Mouse (Mus musculus): ENCODE results near the gene Vkorc1l1. TPM values are rescaled to one million over a fixed set of nuclear protein-coding genes. Genes with fewer than 3 reads are reported as not detected.
A peak's percentile ranks its signal among the peaks of the same experiment; 100 is the strongest.
"Not testable (repeated sequence)": the region's sequence is repeated elsewhere in the genome, so short reads cannot be mapped to it uniquely, and the experiment has no call there.

Vkorc1l1 gene
- polyA plus RNA-seq, 1 experiment = 32.4 TPM

DNA sequence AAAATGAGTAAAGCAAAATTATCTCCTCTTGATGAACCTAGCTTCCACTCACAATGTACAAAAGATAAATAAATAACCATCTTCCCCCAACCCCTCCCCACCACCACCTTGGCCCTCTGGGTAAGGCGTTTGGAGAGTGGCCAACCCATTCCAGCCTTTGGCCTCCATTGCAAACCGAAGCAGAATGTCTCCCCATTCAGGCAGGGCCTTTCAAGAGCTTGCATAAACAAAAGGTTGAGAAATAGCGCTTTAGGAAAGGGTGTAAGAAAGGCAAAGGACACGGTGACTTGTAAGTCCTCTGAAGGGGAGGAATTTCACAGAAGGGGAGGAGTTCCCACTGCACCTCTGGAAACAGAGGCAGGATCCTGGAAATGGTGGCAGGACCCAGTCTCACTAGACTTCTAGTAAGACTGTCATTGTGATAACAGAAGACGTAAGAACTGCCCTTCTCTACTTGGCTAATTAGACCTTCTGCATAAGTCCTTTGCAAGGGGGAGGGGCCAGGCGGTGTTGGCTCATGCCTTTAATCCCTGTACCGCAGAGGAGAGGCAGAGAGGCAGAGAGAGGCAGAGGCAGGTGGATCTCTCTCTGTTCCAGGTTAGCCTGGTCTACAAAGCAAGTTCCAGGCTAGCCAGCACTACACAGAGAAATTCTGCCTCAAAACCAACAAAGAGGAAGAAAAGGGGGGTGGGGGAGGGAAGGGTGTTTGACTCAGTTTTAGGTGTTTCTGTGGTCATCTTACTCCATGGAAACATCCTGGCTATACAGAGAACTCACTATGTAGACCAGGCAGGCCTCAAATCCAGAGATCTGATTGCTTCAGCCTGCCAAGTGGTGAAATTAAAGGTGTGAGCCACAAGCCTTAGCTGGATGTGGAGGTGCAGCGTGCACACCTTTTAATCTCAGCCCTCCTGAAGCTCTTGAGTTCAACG, 11.6 kb upstream of the Vkorc1l1 start:
- Histone ChIP-seq H3K27me3 (ENCODE audit: control insufficient read depth, insufficient read depth, low read length) (no peaks in the 10 kb centered on the region), H3K4me1 (ENCODE audit: control insufficient read depth, insufficient read depth, low read length) (no peaks in the 10 kb centered on the region), H3K27ac (ENCODE audit: insufficient read depth, low read length) (no peak overlapping the region), H3K4me3 (replicated peaks; ENCODE audit: insufficient read depth, low read depth, low read length) (no peak overlapping the region)
- 49% methylated on average over 9 of the region's 9 CpGs for WGBS
- DNase-seq = no peak
- TF ChIP-seq CTCF (IDR thresholded peaks at IDR 0.05; ENCODE audit: borderline replicate concordance, insufficient read depth, low read depth, low read length) (no peak), POLR2A (IDR thresholded peaks at IDR 0.05; ENCODE audit: borderline replicate concordance, insufficient read depth, low read length) (no peak)

GRCm38 (mm10) chr5:129936941-129937340, 4.8 kb upstream of the Vkorc1l1 start:
- DNase-seq = no peak
- no peaks in the 10 kb centered on the region for H3K4me1 ChIP-seq (ENCODE audit: control insufficient read depth, insufficient read depth, low read length)
- WGBS = 62% methylated on average over 4 of the region's 4 CpGs

DNA sequence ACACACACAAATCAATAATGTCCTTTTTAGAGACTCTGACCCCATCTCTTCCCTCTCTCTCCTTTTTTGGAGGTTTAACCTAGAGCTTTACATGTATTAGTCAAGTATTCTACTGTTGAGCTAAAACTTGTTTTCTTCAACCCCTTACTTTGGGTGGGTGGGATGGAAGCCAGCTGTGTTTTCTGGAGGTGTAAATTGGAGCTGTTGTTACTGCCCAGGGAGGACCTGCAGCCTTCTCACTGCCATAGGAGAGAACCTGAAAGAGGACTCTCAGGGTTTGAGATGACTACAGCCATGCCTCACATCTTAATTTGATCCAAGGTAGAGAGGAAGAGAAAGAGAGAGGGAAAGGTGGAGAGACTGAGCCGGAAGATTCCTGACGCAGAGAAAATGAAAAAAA, 1.5 kb upstream of the Vkorc1l1 start:
- no peak overlapping the region for H3K4me3 ChIP-seq (replicated peaks; ENCODE audit: insufficient read depth, low read depth, low read length)
- no peaks in the 10 kb centered on the region for H3K4me1 ChIP-seq (ENCODE audit: control insufficient read depth, insufficient read depth, low read length)
- WGBS = 63% methylated on average over 2 of the region's 2 CpGs
- no peak overlapping the region for H3K27ac ChIP-seq (ENCODE audit: insufficient read depth, low read length)
- TF ChIP-seq POLR2A (IDR thresholded peaks at IDR 0.05; ENCODE audit: borderline replicate concordance, insufficient read depth, low read length) (no peak), CTCF (IDR thresholded peaks at IDR 0.05; ENCODE audit: borderline replicate concordance, insufficient read depth, low read depth, low read length) (no peak)
- DNase-seq = peak in 1 of 2 experiments; percentile 7
- no peaks in the 10 kb centered on the region for H3K27me3 ChIP-seq (ENCODE audit: control insufficient read depth, insufficient read depth, low read length)

More at GRCm38 (mm10) chr5:129936941-129937340, 4.8 kb upstream of the Vkorc1l1 start:
- Histone ChIP-seq H3K4me3 (replicated peaks; ENCODE audit: insufficient read depth, low read depth, low read length) (no peak overlapping the region), H3K27me3 (ENCODE audit: control insufficient read depth, insufficient read depth, low read length) (no peaks in the 10 kb centered on the region), H3K27ac (ENCODE audit: insufficient read depth, low read length) (no peak overlapping the region)
- TF ChIP-seq CTCF (IDR thresholded peaks at IDR 0.05; ENCODE audit: borderline replicate concordance, insufficient read depth, low read depth, low read length) (no peak), POLR2A (IDR thresholded peaks at IDR 0.05; ENCODE audit: borderline replicate concordance, insufficient read depth, low read length) (no peak)

DNA sequence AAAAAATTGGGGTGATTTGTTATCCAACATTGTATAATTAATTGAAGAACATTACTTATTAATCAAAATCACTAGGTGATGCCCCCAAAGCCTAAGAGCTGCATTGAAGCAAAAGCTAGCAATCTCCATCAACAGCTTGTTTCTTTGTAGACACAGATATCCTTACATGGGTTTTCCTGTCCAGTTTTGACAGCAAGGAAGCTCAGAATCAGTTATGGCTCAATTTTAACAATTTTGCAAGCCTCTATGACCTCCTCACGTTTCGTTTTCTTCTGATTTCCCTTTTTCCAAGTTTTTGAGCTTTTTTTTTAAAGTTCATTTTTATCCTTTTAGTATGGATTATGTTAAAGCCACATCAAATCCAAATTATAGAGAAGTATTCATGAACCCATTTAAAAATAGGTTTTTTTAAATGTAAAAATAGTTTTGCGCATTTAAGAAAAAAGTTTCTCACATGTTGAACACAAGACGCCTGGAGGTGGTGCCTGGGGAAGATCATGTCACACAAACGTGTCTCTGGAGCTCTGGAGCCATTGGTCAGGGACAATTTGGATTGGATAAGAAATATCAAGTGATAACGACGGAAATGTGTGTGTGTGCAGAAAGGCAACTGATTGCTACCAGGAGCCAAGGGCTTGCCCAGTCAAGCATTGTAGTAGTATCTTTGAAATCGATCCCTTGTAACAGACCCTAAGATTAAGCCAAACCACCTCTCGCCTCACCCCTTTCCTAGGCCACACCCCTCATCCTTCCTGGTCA, 855 bp upstream of the Vkorc1l1 start:
- no peak for DNase-seq
- 4% methylated on average over 9 of the region's 9 CpGs for WGBS
- H3K27me3 ChIP-seq (ENCODE audit: control insufficient read depth, insufficient read depth, low read length) = no peaks in the 10 kb centered on the region
- no peak for TF ChIP-seq CTCF (IDR thresholded peaks at IDR 0.05; ENCODE audit: borderline replicate concordance, insufficient read depth, low read depth, low read length)
- TF ChIP-seq POLR2A (IDR thresholded peaks at IDR 0.05; ENCODE audit: borderline replicate concordance, insufficient read depth, low read length) = no peak
- H3K4me3 ChIP-seq (replicated peaks; ENCODE audit: insufficient read depth, low read depth, low read length) = peak overlapping the region; percentile 83
- no peak overlapping the region for H3K27ac ChIP-seq (ENCODE audit: insufficient read depth, low read length)
- H3K4me1 ChIP-seq (ENCODE audit: control insufficient read depth, insufficient read depth, low read length) = no peaks in the 10 kb centered on the region

- 1% methylated on average over 51 of the region's 82 CpGs for WGBS
- Histone ChIP-seq H3K27ac (ENCODE audit: insufficient read depth, low read length) (0 out of 2 replicates have a peak overlapping the region, but pooled peaks have one; percentile 56), H3K4me3 (replicated peaks; ENCODE audit: insufficient read depth, low read depth, low read length) (peak overlapping the region; percentile 75)
- peak; percentile 51 to 57 for DNase-seq
- not testable (repeated sequence) for H3K4me1 ChIP-seq (ENCODE audit: control insufficient read depth, insufficient read depth, low read length); H3K27me3 ChIP-seq (ENCODE audit: control insufficient read depth, insufficient read depth, low read length)
These were observed 536 bp downstream of the Vkorc1l1 start for GRCm38 (mm10) chr5:129942073-129942939.

GRCm38 (mm10) chr5:129943402-129943801, 1.6 kb downstream of the Vkorc1l1 start:
- H3K4me1 ChIP-seq (ENCODE audit: control insufficient read depth, insufficient read depth, low read length) = no peaks in the 10 kb centered on the region
- 94% methylated on average over 1 of the region's 1 CpGs for WGBS
- TF ChIP-seq CTCF (IDR thresholded peaks at IDR 0.05; ENCODE audit: borderline replicate concordance, insufficient read depth, low read depth, low read length) = no peak
- TF ChIP-seq POLR2A (IDR thresholded peaks at IDR 0.05; ENCODE audit: borderline replicate concordance, insufficient read depth, low read length) = no peak

GRCm38 (mm10) chr5:129947528-129948033, 5.8 kb downstream of the Vkorc1l1 start:
- Histone ChIP-seq H3K27ac (ENCODE audit: insufficient read depth, low read length) (no peak overlapping the region), H3K4me1 (ENCODE audit: control insufficient read depth, insufficient read depth, low read length) (no peaks in the 10 kb centered on the region), H3K27me3 (ENCODE audit: control insufficient read depth, insufficient read depth, low read length) (no peaks in the 10 kb centered on the region), H3K4me3 (replicated peaks; ENCODE audit: insufficient read depth, low read depth, low read length) (no peak overlapping the region)
- no peak for DNase-seq
- WGBS = 98% methylated on average over 2 of the region's 2 CpGs
- TF ChIP-seq CTCF (IDR thresholded peaks at IDR 0.05; ENCODE audit: borderline replicate concordance, insufficient read depth, low read depth, low read length) (no peak), POLR2A (IDR thresholded peaks at IDR 0.05; ENCODE audit: borderline replicate concordance, insufficient read depth, low read length) (no peak)

More at GRCm38 (mm10) chr5:129943402-129943801, 1.6 kb downstream of the Vkorc1l1 start:
- Histone ChIP-seq H3K27me3 (ENCODE audit: control insufficient read depth, insufficient read depth, low read length) (no peaks in the 10 kb centered on the region), H3K4me3 (replicated peaks; ENCODE audit: insufficient read depth, low read depth, low read length) (no peak overlapping the region), H3K27ac (ENCODE audit: insufficient read depth, low read length) (no peak overlapping the region)
- no peak for DNase-seq

Measured in cerebellum, adult 2 months (tissue).